Mouse (Mus musculus) urinary bladder, adult 2 months (tissue): Measurements from ENCODE around the gene Wdr54. TPM values are rescaled to one million over a fixed set of nuclear protein-coding genes. Genes with fewer than 3 reads are reported as not detected.

ENCODE experiments used
- DNase-seq: peaks from one replicate; pipeline ENCODE4 v3.0.0; 2022; ENCODE audit warnings: low spot score
- polyA plus RNA-seq: library from polyadenylated mRNA; depleted of rRNA; stranded (reverse); fragments of >200 nt; gene quantifications from 2 replicates; pipeline ENCODE4 v1.2.3, GENCODE M21; 2012; rRNA removed

Gene Wdr54
- 4.9 and 5.6 TPM in 2 replicates for polyA plus RNA-seq

- no peak for DNase-seq
Observed at GRCm38 (mm10) chr6:83156259-83156684, at the start of gene Wdr54, which contains the start of gene 1700003E16Rik. TSS of gene Wdr54 (minus strand) at chr6:83156397. TSS of gene 1700003E16Rik (plus strand) at chr6:83156404.

- DNase-seq = no peak
Observed at GRCm38 (mm10) chr6:83205851-83206250, 49.7 kb upstream of the Wdr54 start.

- DNase-seq = no peak
Observed at GRCm38 (mm10) chr6:83203320-83203719, 47.1 kb upstream of the Wdr54 start.

GRCm38 (mm10) chr6:83197345-83198004 lies 41.3 kb upstream of the Wdr54 start:
- no peak for DNase-seq

- DNase-seq = no peak
Observed at GRCm38 (mm10) chr6:83193571-83193970, 37.4 kb upstream of the Wdr54 start.

GRCm38 (mm10) chr6:83186946-83187345 lies 30.7 kb upstream of the Wdr54 start:
- DNase-seq = no peak

GRCm38 (mm10) chr6:83185895-83186861 lies 30.0 kb upstream of the Wdr54 start:
- DNase-seq = no peak

- no peak for DNase-seq
Observed at GRCm38 (mm10) chr6:83184858-83185435, 28.8 kb upstream of the Wdr54 start.

- DNase-seq = no peak
Observed at GRCm38 (mm10) chr6:83180605-83181004, 24.4 kb upstream of the Wdr54 start.

- no peak for DNase-seq
Observed at GRCm38 (mm10) chr6:83179390-83180117, 23.4 kb upstream of the Wdr54 start.

- DNase-seq = no peak
Observed at GRCm38 (mm10) chr6:83175996-83176395, 19.8 kb upstream of the Wdr54 start.

- DNase-seq = no peak
Observed at GRCm38 (mm10) chr6:83172240-83172920, 16.2 kb upstream of the Wdr54 start.

- DNase-seq = no peak
Observed at GRCm38 (mm10) chr6:83171063-83171462, 14.9 kb upstream of the Wdr54 start.

GRCm38 (mm10) chr6:83169872-83170271 lies 13.7 kb upstream of the Wdr54 start:
- DNase-seq = no peak

- no peak for DNase-seq
Observed at GRCm38 (mm10) chr6:83166243-83166630, 10.0 kb upstream of the Wdr54 start.

- DNase-seq = peak; percentile 92
Observed at GRCm38 (mm10) chr6:83165607-83166242, 9.5 kb upstream of the Wdr54 start, which contains the start of gene Dctn1. TSS of gene Dctn1 (plus strand) at chr6:83165920.

GRCm38 (mm10) chr6:83165026-83165606 lies 8.9 kb upstream of the Wdr54 start:
- DNase-seq = no peak

GRCm38 (mm10) chr6:83162701-83163100 lies 6.5 kb upstream of the Wdr54 start:
- DNase-seq = no peak

GRCm38 (mm10) chr6:83161921-83162641 lies 5.9 kb upstream of the Wdr54 start:
- DNase-seq = peak; percentile 46
